Mouse (Mus musculus): ENCODE data around the gene Nckap1.

The Nckap1 gene

GRCm38 (mm10) chr2:80581043-80581711 is at the start of gene Nckap1:
TSS of gene Nckap1 (minus strand) at chr2:80581380.
- in situ Hi-C loops (cut with MseI, MboI), result no loop called here

- in situ Hi-C loops (cut with MseI, MboI), result no loop called here
These were observed 43.3 kb upstream of the Nckap1 start for GRCm38 (mm10) chr2:80624523-80624922.

- in situ Hi-C loops (cut with MseI, MboI), result no loop called here
These were observed 40.7 kb upstream of the Nckap1 start for GRCm38 (mm10) chr2:80621921-80622320.

GRCm38 (mm10) chr2:80618991-80619390 is 37.8 kb upstream of the Nckap1 start:
- in situ Hi-C loops (cut with MseI, MboI), result no loop called here

GRCm38 (mm10) chr2:80616854-80617737 is 35.9 kb upstream of the Nckap1 start, which contains the start of the genes Dusp19 and Nup35:
TSS of gene Dusp19 (plus strand) at chr2:80617045.
TSS of gene Nup35 (plus strand) at chr2:80617236.
- in situ Hi-C loops (cut with MseI, MboI), result no loop called here

GRCm38 (mm10) chr2:80612796-80613195 is 31.6 kb upstream of the Nckap1 start:
- in situ Hi-C loops (cut with MseI, MboI), result no loop called here

- in situ Hi-C loops (cut with MseI, MboI), result no loop called here
These were observed 31.1 kb upstream of the Nckap1 start for GRCm38 (mm10) chr2:80612286-80612685.

- in situ Hi-C loops (cut with MseI, MboI), result no loop called here
These were observed 22.7 kb upstream of the Nckap1 start for GRCm38 (mm10) chr2:80603771-80604426.

GRCm38 (mm10) chr2:80602756-80603155 is 21.6 kb upstream of the Nckap1 start:
- in situ Hi-C loops (cut with MseI, MboI), result no loop called here

GRCm38 (mm10) chr2:80600611-80601010 is 19.4 kb upstream of the Nckap1 start:
- in situ Hi-C loops (cut with MseI, MboI), result no loop called here

- in situ Hi-C loops (cut with MseI, MboI), result no loop called here
These were observed 18.7 kb upstream of the Nckap1 start for GRCm38 (mm10) chr2:80599850-80600249.

- in situ Hi-C loops (cut with MseI, MboI), result no loop called here
These were observed 15.8 kb upstream of the Nckap1 start for GRCm38 (mm10) chr2:80596960-80597359.

- in situ Hi-C loops (cut with MseI, MboI), result no loop called here
These were observed 13.2 kb upstream of the Nckap1 start for GRCm38 (mm10) chr2:80594215-80594918.

GRCm38 (mm10) chr2:80582356-80582755 is 1.2 kb upstream of the Nckap1 start:
- in situ Hi-C loops (cut with MseI, MboI), result no loop called here

- in situ Hi-C loops (cut with MseI, MboI), result no loop called here
These were observed 744 bp downstream of the Nckap1 start for GRCm38 (mm10) chr2:80580311-80580961.

GRCm38 (mm10) chr2:80579253-80579891 is 1.8 kb downstream of the Nckap1 start:
- in situ Hi-C loops (cut with MseI, MboI), result no loop called here

- in situ Hi-C loops (cut with MseI, MboI), result no loop called here
These were observed 3.9 kb downstream of the Nckap1 start for GRCm38 (mm10) chr2:80577286-80577685.

GRCm38 (mm10) chr2:80570656-80571055 is 10.5 kb downstream of the Nckap1 start:
- in situ Hi-C loops (cut with MseI, MboI), result no loop called here

- in situ Hi-C loops (cut with MseI, MboI), result no loop called here
These were observed 13.8 kb downstream of the Nckap1 start for GRCm38 (mm10) chr2:80567411-80567810.

GRCm38 (mm10) chr2:80562253-80562652 is 18.9 kb downstream of the Nckap1 start:
- in situ Hi-C loops (cut with MseI, MboI), result no loop called here

GRCm38 (mm10) chr2:80561478-80561877 is 19.7 kb downstream of the Nckap1 start:
- in situ Hi-C loops (cut with MseI, MboI), result no loop called here
